8 mouse cellular contexts compared by ENCODE assay signal in genomic region chr8:64788715-64789114, GRCm38 (mm10). TPM values are rescaled to one million over a fixed set of nuclear protein-coding genes. Genes with fewer than 3 reads are reported as not detected.
DNase-seq lines count a peak whose midpoint lies in the region; ATAC-seq and TF ChIP-seq lines count a peak whose summit lies in the region.

No protein-coding gene starts in this region.

- no peak overlapping the region for H3K27ac ChIP-seq in liver, postnatal 0 days (ENCODE audit: low read depth)

- no peaks in the 10 kb centered on the region for H3K27me3 ChIP-seq in liver, postnatal 0 days (ENCODE audit: insufficient read depth, low read length)

- ATAC-seq in liver, postnatal 0 days, result no peak
- ATAC-seq in common myeloid progenitor, adult 5-6 weeks (replicated peaks; ENCODE audit: low read depth, poor library complexity, severe bottlenecking), result peak; percentile 77

- no peak for TF ChIP-seq EP300 in liver, postnatal 0 days (IDR thresholded peaks at IDR 0.05; ENCODE audit: low read depth)

- peak; percentile 31 for DNase-seq in liver, postnatal 0 days
- no peak for DNase-seq in liver
- peak; percentile 66 to 72 for DNase-seq in kidney, adult 8-10 months
- DNase-seq in naive thymus-derived CD4-positive, alpha-beta T cell, adult 2 months (ENCODE audit: low read depth), result peak; percentile 64
- DNase-seq in cerebellum, adult 9-11 months, result no peak
- DNase-seq in layer of hippocampus, adult 18-20 months (ENCODE audit: low spot score in 2 of 2), result no peak
- DNase-seq in retina, postnatal 1 day, result no peak

- H3K9ac ChIP-seq in liver, postnatal 0 days (replicated peaks), result no peak overlapping the region

- peaks cover 11% of the 10 kb centered on the region for H3K4me1 ChIP-seq in liver, postnatal 0 days (ENCODE audit: insufficient read depth)

- H3K36me3 ChIP-seq in liver, postnatal 0 days (replicated peaks; ENCODE audit: insufficient read depth, low read length), result no peaks in the 10 kb centered on the region

- no peak for TF ChIP-seq CTCF in liver, postnatal 0 days (IDR thresholded peaks at IDR 0.05; ENCODE audit: low read depth)

- no peaks in the 10 kb centered on the region for H3K9me3 ChIP-seq in liver, postnatal 0 days (ENCODE audit: low read length)

- no peak overlapping the region for H3K4me2 ChIP-seq in liver, postnatal 0 days (ENCODE audit: low read depth, low read length)

- no peak overlapping the region for H3K4me3 ChIP-seq in liver, postnatal 0 days (ENCODE audit: low read depth, low read length)

- 75% methylated on average over 4 of the region's 4 CpGs for WGBS in liver, postnatal 0 days (ENCODE audit: insufficient replicate concordance)

RNA-seq across cellular contexts. Expression of gene Msmo1, which starts 55.1 kb away (rescaled TPM):
- polyA plus RNA-seq in liver, postnatal 0 days (2015; fragmentation: Nextera tagmentation; extraction: Ambion mirVana), result 49.9 and 58.4 TPM in 2 replicates
- 46.1 and 50.9 TPM in 2 replicates for total RNA-seq in common myeloid progenitor, adult 5-6 weeks (2017)
- total RNA-seq in layer of hippocampus, adult 18-20 months (2021), result 10 to 100 TPM; 86.1 to 89.9 TPM

Comparison
In these comparisons a context has a peak if more than half of its experiments do, and no peak if none do; other contexts are left out.
1. DNase-seq: peak in liver, postnatal 0 days (single experiment), kidney, adult 8-10 months (2 of 2) and naive thymus-derived CD4-positive, alpha-beta T cell, adult 2 months (single experiment); none in liver (single experiment), cerebellum, adult 9-11 months (single experiment), layer of hippocampus, adult 18-20 months (0 of 2) and retina, postnatal 1 day (single experiment).